Mouse (Mus musculus): ENCODE measurements at regions not wholly inside any gene's neighbourhood (a gene's known extent, or its start where the extent isn't known, plus 50 kb on each side); places are given as distances from the start of the nearest gene placed in this dataset.

DNA sequence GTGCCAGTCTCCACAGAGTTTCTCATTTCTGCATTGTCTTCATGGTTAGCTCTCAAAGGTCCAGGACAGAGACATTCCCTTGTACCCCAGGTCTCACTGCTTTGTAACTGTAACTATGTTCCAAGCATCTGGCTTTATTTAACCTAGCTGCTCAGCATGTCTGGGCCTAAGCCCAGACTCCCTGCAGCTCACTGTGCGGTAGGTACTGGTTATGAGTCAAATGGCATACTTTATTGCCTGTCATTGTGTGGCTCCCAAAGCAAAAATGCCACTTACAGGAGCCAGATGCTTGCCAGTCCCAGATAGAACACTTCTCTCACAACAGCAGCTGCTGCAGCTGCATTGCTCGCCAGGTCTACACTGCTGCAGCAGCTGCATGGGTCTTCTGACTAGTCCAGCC is 134.2 kb upstream of the Adam6b start:
- TF ChIP-seq POLR2A (IDR thresholded peaks at IDR 0.05; ENCODE audit: insufficient read depth, low read depth, low read length) (no peak), CTCF (IDR thresholded peaks at IDR 0.05; ENCODE audit: insufficient read depth, low read depth, low read length) (no peak)
